Mouse (Mus musculus) hindbrain, embryonic 14.5 days (tissue): ENCODE measurements around the gene Slc46a1. TPM values are rescaled to one million over a fixed set of nuclear protein-coding genes. Genes with fewer than 3 reads are reported as not detected.

Experiments
- ATAC-seq: fragments of 200-750 bp; cut with Nextera tagmentation; 2 replicates; pipeline ENCODE4 v1.8.0; 2017; ENCODE audit warnings: moderate number of reproducible peaks, mild to moderate bottlenecking, moderate TSS enrichment, moderate library complexity; ENCODE audit not compliant: low FRiP score
- DNase-seq: peaks from one replicate; pipeline ENCODE4 v3.0.0-alpha.2; 2015; ENCODE audit warnings: low spot score
- H3K27ac ChIP-seq: fragments of 300-500 bp; sonication (generic); 2 replicates; pipeline ENCODE4 v1.5.1; 2014; ENCODE audit warnings: mild to moderate bottlenecking, moderate library complexity
- H3K27me3 ChIP-seq: fragments of 300-500 bp; sonication (generic); 2 replicates; pipeline ENCODE4 v1.6.1; 2014; ENCODE audit warnings: mild to moderate bottlenecking, low read length, mixed read lengths; ENCODE audit not compliant: control insufficient read depth, insufficient read depth
- H3K36me3 ChIP-seq: fragments of 300-500 bp; sonication (generic); replicated peaks from 2 replicates; pipeline ENCODE4 v1.6.1; 2014; ENCODE audit not compliant: control insufficient read depth, insufficient read depth
- H3K4me1 ChIP-seq: fragments of 300-500 bp; sonication (generic); replicated peaks from 2 replicates; pipeline ENCODE4 v1.6.1; 2014; ENCODE audit warnings: antibody characterized with exemption, low read length, mixed read lengths; ENCODE audit not compliant: control insufficient read depth, insufficient read depth
- H3K4me2 ChIP-seq: fragments of 300-500 bp; sonication (generic); replicated peaks from 2 replicates; pipeline ENCODE4 v1.6.1; 2014; ENCODE audit warnings: mild to moderate bottlenecking, moderate library complexity
- H3K4me3 ChIP-seq: fragments of 300-500 bp; sonication (generic); replicated peaks from 2 replicates; pipeline ENCODE4 v1.5.1; 2014; ENCODE audit warnings: mild to moderate bottlenecking, low read length
- H3K9ac ChIP-seq: fragments of 300-500 bp; sonication (generic); 2 replicates; pipeline ENCODE4 v1.6.1; 2014
- H3K9me3 ChIP-seq: fragments of 300-500 bp; sonication (generic); 2 replicates; pipeline ENCODE4 v1.6.1; 2016; ENCODE audit warnings: low read length; ENCODE audit not compliant: control insufficient read depth
- WGBS: fragments of 180-500 bp; shearing (Covaris S2); extraction: QIAGEN DNeasy Blood & Tissue Kit; methylation state at CpG from one replicate; pipeline ENCODE4 v1.1.7; 2014; 5-methylcytosine and 5-hydroxymethylcytosine counted together
- polyA plus RNA-seq: library from polyadenylated mRNA; unstranded; fragments of >200 nt; fragmentation: Nextera tagmentation; extraction: Ambion mirVana; gene quantifications from 2 replicates; pipeline ENCODE4 v1.2.1, GENCODE M21; 2014

Gene Slc46a1
- 25.2 and 25.5 TPM in 2 replicates for polyA plus RNA-seq

DNA sequence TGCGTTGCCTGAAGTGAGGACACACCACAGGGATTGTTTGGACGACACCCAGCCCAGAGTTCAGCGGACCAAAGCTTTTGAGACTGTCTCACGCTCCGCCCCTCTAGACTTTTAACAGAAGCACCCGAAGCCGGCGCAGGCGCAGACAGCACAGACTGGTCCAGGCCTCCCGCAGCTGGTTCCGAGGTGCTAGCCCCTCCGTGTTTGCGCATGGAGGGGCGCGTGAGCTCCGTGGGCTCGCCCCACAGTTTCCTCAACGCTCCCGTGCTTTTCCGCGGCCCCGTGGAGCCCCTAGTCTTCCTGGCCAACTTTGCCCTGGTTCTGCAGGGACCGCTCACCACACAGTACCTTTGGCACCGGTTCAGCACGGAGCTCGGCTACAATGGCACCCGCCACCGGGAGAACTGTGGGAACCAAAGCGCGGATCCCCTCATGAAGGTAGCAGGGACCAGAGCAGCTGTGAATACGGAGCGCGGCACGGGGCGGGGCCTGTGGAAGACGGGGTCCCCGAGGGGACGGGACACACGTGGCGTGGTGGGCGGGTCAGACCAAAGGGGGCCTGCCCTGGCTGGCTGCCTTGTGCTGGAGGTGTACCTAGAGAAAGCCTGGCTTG lies at the start of gene Slc46a1:
Gene Slc46a1, plus strand, starts transcription at position 130 of the 613 bp plus-strand sequence.
- peak; percentile 92 for ATAC-seq
- Histone ChIP-seq H3K36me3 (no peaks in the 10 kb centered on the region; the same call in 1 of the 2 replicates), H3K27ac (peak within 1 kb of the TSS; percentile 89), H3K4me1 (peaks cover 12% of the 10 kb centered on the region), H3K4me2 (peak within 1 kb of the TSS; percentile 71), H3K4me3 (peak within 1 kb of the TSS; percentile 57), H3K27me3 (no peaks in the 10 kb centered on the region), H3K9ac (peak within 1 kb of the TSS; percentile 75), H3K9me3 (no peaks in the 10 kb centered on the region)
- WGBS, result under 1% methylated on average over 41 of the region's 41 CpGs
- DNase-seq, result peak; percentile 80

DNA sequence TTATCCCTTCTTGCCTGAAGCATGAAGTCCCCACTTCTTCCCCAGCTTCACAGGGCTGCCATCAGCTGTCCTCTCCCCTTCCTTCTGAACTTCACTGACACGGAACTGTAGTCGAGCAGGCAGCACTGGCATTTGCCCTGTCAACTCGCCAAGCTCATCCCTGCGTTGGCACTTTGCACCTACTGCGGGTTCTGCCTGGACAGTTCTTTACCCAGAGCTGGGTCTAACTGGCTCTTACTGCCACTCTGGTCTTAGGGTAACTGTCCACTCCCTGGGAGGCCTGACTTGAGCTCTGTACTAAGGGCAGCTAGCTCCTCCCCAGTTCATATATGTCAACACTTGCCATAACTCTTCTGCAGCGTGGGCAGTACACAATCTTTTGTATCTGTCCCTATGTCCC lies 48.6 kb upstream of the Slc46a1 start:
- WGBS, result 85% methylated on average over 6 of the region's 6 CpGs
- Histone ChIP-seq H3K9ac (no peak overlapping the region), H3K27me3 (no peaks in the 10 kb centered on the region), H3K4me2 (no peak overlapping the region), H3K36me3 (no peaks in the 10 kb centered on the region), H3K4me3 (no peak overlapping the region), H3K9me3 (no peaks in the 10 kb centered on the region), H3K27ac (no peak overlapping the region), H3K4me1 (no peaks in the 10 kb centered on the region)
- DNase-seq (no peak), ATAC-seq (no peak)

DNA sequence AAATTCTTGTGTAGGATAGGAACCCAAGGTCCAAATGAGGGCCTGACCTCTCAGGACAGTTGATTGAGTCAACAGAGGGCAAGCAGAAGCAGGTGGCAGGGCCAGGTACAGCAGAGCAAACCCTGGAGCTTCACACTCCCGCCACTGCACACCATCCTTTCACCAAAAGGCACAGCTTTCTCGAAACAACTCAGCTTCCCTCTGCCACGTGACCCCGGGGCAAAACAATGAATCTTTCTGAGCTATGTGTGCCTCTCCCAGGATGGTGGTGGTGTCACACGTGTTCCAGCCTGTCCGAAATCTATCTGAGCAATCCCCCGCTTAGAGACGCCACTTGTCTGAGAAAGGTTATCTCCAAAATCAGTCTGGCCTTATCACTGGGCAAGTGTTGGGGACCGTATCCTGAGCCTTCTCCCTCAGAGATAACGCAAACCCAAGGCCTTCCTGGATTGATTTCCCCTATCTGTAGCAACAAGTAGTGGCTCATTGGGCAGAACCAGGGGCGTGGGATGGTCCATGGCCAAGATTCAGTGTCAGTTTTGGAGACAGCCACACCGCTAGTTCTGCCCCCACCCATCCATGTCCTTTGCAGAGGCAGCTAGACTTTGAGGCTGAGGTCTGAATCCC lies 45.1 kb upstream of the Slc46a1 start:
- Histone ChIP-seq H3K4me2 (no peak overlapping the region), H3K9me3 (no peaks in the 10 kb centered on the region), H3K4me3 (no peak overlapping the region), H3K9ac (no peak overlapping the region), H3K27ac (no peak overlapping the region), H3K4me1 (no peaks in the 10 kb centered on the region), H3K27me3 (no peaks in the 10 kb centered on the region), H3K36me3 (no peaks in the 10 kb centered on the region)
- ATAC-seq (no peak), DNase-seq (no peak)
- 80% methylated on average over 12 of the region's 12 CpGs for WGBS

DNA sequence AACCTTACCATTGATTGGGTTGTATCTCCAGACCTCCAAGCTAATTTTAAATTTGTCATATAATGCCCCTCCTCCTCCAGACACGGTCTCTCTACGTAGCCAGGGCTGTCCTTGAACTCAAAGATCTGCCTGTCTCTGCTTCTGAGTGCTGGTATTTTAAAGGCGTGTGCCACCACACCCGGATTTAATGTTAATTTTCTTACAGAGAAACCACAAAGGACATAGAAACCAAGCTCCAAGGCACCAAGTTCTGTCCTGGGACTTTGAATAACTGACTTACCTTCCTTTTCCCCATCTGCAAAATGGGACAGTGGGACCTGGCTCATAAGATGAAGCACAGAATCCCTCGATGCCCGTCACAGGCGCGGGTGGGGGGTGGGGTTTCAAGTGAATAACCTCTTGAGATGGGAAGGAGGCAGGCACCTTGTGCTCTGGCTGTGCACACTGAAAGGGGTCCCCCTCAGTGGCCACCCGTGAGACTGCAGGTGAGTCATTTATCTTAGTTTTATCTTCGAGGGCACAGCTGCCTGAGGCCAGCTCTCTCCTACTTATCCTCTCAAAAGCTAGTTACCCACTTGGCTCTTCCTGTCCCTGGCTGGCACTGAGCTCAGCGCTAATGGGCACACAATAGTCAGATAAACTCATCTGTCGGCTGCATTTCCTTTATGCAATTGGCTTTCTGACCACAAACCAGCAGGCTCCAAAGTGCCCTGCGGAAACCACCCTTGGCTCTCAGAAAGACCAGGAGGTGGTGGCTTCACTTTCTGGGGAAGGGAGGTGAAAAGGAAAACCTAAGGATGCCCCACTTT lies 44.1 kb upstream of the Slc46a1 start:
- no peaks in the 10 kb centered on the region for H3K9me3 ChIP-seq
- H3K4me2 ChIP-seq, result no peak overlapping the region
- H3K4me3 ChIP-seq, result no peak overlapping the region
- H3K27ac ChIP-seq, result no peak overlapping the region
- 71% methylated on average over 13 of the region's 13 CpGs for WGBS
- no peaks in the 10 kb centered on the region for H3K27me3 ChIP-seq
- no peaks in the 10 kb centered on the region for H3K36me3 ChIP-seq
- no peak overlapping the region for H3K9ac ChIP-seq
- no peak for ATAC-seq
- no peaks in the 10 kb centered on the region for H3K4me1 ChIP-seq
- no peak for DNase-seq

- Histone ChIP-seq H3K4me3 (no peak within 1 kb of the TSS), H3K27me3 (no peaks in the 10 kb centered on the region), H3K4me2 (no peak within 1 kb of the TSS), H3K27ac (no peak within 1 kb of the TSS), H3K9me3 (no peaks in the 10 kb centered on the region), H3K9ac (no peak within 1 kb of the TSS), H3K4me1 (no peaks in the 10 kb centered on the region), H3K36me3 (no peaks in the 10 kb centered on the region)
- DNase-seq (no peak), ATAC-seq (no peak)
- WGBS, result 30% methylated on average over 13 of the region's 13 CpGs
Measured at GRCm38 (mm10) chr11:78422055-78422819, 43.3 kb upstream of the Slc46a1 start, which contains the start of gene Slc13a2. TSS of gene Slc13a2 (minus strand) at chr11:78422217.

GRCm38 (mm10) chr11:78424352-78424751 lies 41.1 kb upstream of the Slc46a1 start:
- Histone ChIP-seq H3K27me3 (no peaks in the 10 kb centered on the region), H3K36me3 (no peaks in the 10 kb centered on the region), H3K9me3 (no peaks in the 10 kb centered on the region), H3K4me3 (no peak overlapping the region), H3K4me2 (no peak overlapping the region), H3K4me1 (no peaks in the 10 kb centered on the region), H3K9ac (no peak overlapping the region), H3K27ac (no peak overlapping the region)
- 80% methylated on average over 2 of the region's 2 CpGs for WGBS
- DNase-seq (no peak), ATAC-seq (no peak)

GRCm38 (mm10) chr11:78425572-78425971 lies 39.9 kb upstream of the Slc46a1 start:
- WGBS, result 93% methylated on average over 1 of the region's 1 CpGs
- H3K36me3 ChIP-seq, result no peaks in the 10 kb centered on the region
- ATAC-seq, result no peak
- no peak overlapping the region for H3K27ac ChIP-seq
- no peak for DNase-seq
- no peaks in the 10 kb centered on the region for H3K27me3 ChIP-seq
- H3K4me2 ChIP-seq, result no peak overlapping the region
- H3K4me3 ChIP-seq, result no peak overlapping the region
- no peak overlapping the region for H3K9ac ChIP-seq
- no peaks in the 10 kb centered on the region for H3K4me1 ChIP-seq
- no peaks in the 10 kb centered on the region for H3K9me3 ChIP-seq

DNA sequence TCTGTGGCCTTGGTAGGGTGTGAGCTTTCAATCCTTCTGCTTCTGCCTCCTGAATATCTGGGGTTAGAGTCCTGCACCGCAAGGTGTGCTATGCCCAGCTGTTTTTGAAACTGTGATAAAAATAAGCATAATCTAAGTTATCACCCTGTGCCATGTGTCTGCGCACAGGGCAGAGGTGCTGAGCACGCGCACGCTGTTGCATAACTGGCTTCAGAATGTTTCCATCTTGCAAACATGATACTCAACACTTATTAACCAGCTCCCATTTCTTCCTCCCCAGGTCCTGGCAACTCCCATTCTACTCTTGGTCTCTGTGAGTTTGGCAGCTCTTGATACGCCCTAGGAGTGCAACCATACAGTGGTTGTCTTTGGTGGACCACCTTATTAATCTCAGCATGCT lies 37.8 kb upstream of the Slc46a1 start:
- Histone ChIP-seq H3K9ac (no peak overlapping the region), H3K27me3 (no peaks in the 10 kb centered on the region), H3K4me1 (no peaks in the 10 kb centered on the region), H3K36me3 (no peaks in the 10 kb centered on the region), H3K27ac (no peak overlapping the region), H3K9me3 (no peaks in the 10 kb centered on the region), H3K4me3 (no peak overlapping the region), H3K4me2 (no peak overlapping the region)
- 97% methylated on average over 6 of the region's 6 CpGs for WGBS
- DNase-seq (no peak), ATAC-seq (no peak)

- Histone ChIP-seq H3K27me3 (no peaks in the 10 kb centered on the region), H3K4me2 (no peak overlapping the region)
Measured at GRCm38 (mm10) chr11:78428309-78428708, 37.2 kb upstream of the Slc46a1 start.

More at GRCm38 (mm10) chr11:78428309-78428708, 37.2 kb upstream of the Slc46a1 start:
- Histone ChIP-seq H3K4me1 (no peaks in the 10 kb centered on the region), H3K4me3 (no peak overlapping the region), H3K27ac (no peak overlapping the region), H3K9ac (no peak overlapping the region), H3K36me3 (no peaks in the 10 kb centered on the region), H3K9me3 (no peaks in the 10 kb centered on the region)
- 70% methylated on average over 5 of the region's 5 CpGs for WGBS
- ATAC-seq, result no peak
- no peak for DNase-seq
